Mouse (Mus musculus) lung, postnatal 36 days (tissue): ENCODE results near the gene 9230102O04Rik.

ENCODE experiments used
- DNase-seq: peaks from one replicate; pipeline ENCODE4 v3.0.0; 2022; ENCODE audit warnings: mixed read lengths

The 9230102O04Rik gene

GRCm38 (mm10) chr2:9888913-9889650 is at the start of gene 9230102O04Rik:
Gene 9230102O04Rik (minus strand): TSS chr2:9889540.
- no peak for DNase-seq

GRCm38 (mm10) chr2:9935965-9936364 is 46.6 kb upstream of the 9230102O04Rik start:
- DNase-seq, result no peak

GRCm38 (mm10) chr2:9926905-9927283 is 37.6 kb upstream of the 9230102O04Rik start:
- DNase-seq, result no peak

DNA sequence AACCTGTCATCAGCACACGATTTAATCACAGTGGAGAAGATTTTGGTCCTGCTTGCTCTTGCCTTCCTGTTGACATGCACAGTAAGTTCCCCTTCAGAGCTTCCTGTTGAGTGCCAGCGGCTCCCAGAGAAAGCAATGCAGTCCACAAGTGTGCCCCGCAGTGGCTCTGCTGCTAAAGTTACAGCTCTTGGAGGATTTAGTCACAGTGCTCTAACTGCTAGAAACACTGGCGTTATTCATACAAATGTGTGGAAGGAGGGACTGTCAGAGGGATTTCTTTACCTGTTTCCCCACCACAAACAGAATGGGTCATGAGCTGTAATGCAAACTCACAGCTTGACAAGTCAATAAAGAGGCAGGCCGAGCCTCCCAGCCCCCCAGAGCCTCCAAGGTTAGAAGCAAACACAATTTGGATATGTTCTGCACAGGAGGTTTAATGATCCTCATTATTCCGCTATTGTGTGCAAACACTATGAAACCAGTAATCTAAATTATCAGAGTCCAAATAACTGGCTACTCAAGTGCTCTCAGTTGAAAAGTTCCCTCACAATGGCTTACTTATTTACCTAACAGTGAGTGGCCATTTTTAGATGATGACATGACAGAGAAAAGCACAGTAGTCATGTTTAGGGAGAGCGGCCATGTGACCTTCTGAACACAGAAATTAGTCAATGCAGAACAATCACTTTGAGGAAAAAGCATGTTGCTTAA is 37.0 kb upstream of the 9230102O04Rik start:
- DNase-seq, result peak; percentile 3

GRCm38 (mm10) chr2:9918691-9919471 is 29.5 kb upstream of the 9230102O04Rik start:
- no peak for DNase-seq

GRCm38 (mm10) chr2:9917602-9918001 is 28.3 kb upstream of the 9230102O04Rik start:
- no peak for DNase-seq

DNA sequence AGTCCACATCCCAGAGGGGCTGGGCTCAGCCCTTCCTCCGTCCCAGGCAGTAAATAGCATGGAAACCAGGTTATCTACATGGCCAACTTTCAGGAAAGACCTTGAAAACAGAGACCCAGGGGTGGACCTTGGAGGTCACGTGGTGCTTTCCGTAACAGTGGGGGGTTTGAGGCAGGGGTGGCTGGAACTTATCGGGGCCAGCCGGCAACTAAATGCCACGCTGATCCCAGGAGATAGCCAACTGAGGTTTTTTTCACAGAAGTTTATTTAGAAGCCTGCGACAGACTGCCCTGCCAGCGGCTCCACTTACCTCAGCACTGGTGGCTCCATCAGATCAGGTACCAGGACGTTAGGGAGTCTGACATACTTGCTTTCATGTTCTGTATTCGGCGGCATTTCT is 16.7 kb upstream of the 9230102O04Rik start:
- DNase-seq, result no peak

- DNase-seq, result no peak
These were observed 14.7 kb upstream of the 9230102O04Rik start for GRCm38 (mm10) chr2:9903854-9904560.

DNA sequence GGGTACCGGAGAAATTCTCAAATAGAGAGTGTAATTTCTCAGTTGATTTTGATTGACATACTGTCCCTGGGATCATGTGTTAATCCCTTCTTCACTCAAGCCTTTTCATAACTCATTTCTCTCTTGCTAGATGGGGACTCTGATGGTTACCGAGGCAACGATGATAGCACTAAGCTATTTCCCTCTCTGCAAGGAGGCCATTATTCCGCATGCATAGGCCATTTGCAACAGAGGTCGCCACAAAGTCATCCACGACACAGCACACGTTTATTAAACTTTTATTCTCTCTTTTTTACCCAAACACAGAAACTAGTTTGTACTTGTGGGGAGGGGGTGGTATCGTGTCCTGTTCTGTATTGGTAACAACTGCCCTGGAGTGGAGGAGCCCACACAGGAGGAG is 8.5 kb upstream of the 9230102O04Rik start:
- no peak for DNase-seq

GRCm38 (mm10) chr2:9896097-9896770 is 6.9 kb upstream of the 9230102O04Rik start:
- no peak for DNase-seq

GRCm38 (mm10) chr2:9894836-9895593 is 5.7 kb upstream of the 9230102O04Rik start:
- DNase-seq, result no peak

DNA sequence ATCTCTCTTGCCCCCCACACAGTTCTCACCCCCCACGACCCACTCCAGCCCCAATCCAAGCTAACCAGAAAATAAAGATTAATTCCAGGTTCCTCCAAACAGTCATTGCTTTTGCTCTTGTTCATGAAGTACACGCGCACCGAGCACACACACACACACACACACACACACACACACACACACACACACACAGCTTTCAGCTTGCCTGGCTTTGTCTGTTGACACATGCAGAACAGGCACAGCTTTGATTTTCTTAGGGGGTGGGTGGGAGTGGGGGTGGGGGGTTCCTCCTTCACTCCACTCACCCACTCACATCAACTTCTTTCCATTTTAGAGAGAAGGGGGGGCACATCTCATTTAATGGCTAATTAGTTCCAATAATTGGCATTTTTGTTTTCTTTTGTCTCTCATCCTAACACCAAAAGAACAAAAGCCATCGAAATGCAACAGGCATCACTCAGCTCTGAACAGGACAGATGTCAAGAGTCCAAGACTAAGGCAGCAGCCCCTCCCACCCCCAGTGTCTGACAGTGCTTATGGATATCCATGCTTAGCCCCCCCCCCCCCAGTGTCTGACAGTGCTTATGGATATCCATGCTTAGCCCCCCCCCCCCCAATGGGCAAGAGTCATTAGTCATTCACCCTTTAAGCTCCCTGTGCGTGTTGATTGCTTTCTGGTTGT is 4.1 kb upstream of the 9230102O04Rik start:
- DNase-seq, result no peak

- no peak for DNase-seq
These were observed 3.2 kb upstream of the 9230102O04Rik start for GRCm38 (mm10) chr2:9892541-9892940.

DNA sequence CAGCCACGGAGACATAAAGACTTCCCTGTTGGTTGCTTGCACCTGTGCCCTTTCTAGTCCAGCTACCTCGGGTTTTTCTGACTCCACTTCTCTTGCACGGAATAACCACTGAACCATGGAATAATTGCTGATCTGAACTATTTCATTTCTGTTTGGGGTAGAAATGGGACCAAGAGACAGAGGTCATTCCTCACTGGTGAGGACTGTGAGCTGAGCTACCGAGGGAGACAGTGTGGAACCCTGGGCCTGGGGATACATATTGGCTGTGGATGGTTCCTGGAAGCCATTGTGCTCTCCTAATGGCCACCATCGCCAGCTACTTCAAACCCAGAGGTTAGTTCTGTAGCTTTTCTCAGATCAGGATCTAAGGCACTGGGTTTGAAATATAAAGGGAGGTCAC is 1.6 kb upstream of the 9230102O04Rik start:
- no peak for DNase-seq

GRCm38 (mm10) chr2:9890251-9890650 is 911 bp upstream of the 9230102O04Rik start:
- no peak for DNase-seq

DNA sequence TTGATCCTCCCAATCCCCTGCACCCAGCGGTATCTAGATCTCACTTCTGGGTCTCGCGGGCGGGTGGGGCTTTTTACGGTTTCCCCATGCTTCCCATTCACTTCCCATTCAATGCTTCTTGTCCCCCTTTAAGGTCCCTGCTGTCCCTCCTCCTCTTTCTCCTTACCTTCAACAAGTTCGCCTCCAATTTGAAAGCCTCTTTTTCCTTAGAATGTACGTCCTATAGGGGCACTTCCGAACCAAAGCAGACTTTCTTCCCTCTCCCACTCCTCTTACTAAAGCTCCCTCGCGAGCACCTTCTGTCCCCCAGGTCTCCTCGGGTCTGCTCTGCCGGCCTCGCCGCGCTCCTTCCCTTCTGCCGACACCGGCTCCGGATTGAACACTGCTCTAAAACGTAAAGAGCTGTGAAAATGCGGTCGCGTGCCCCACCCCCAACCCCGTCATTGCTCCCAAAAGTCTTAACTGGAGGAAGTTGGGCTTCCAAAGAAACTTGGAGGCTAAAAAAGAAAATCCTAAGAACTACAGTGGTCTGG is 377 bp upstream of the 9230102O04Rik start, which contains the start of gene Gata3:
Gene Gata3, minus strand, starts transcription at position 384 of the 533 bp plus-strand sequence.
- DNase-seq, result no peak

DNA sequence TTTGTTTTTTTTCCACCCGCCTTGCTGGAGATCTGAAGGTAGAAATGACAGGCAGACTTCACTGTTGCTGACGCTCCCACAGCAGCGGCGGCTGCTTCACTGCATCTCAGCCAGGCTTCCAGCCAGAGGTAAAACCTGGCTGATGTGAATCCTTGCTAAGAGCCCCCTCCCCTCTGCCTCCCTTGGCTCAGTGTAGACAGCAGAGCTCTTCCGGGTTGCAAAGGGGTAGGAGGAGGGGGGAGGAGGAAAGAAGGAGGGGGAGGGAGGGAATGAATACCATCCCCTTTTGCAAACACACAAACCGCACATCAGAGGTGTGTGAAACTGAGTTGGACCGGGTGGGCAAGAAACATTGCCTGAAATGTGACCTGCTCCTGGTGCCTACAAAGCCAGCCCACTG is 1.7 kb downstream of the 9230102O04Rik start:
- DNase-seq, result no peak

DNA sequence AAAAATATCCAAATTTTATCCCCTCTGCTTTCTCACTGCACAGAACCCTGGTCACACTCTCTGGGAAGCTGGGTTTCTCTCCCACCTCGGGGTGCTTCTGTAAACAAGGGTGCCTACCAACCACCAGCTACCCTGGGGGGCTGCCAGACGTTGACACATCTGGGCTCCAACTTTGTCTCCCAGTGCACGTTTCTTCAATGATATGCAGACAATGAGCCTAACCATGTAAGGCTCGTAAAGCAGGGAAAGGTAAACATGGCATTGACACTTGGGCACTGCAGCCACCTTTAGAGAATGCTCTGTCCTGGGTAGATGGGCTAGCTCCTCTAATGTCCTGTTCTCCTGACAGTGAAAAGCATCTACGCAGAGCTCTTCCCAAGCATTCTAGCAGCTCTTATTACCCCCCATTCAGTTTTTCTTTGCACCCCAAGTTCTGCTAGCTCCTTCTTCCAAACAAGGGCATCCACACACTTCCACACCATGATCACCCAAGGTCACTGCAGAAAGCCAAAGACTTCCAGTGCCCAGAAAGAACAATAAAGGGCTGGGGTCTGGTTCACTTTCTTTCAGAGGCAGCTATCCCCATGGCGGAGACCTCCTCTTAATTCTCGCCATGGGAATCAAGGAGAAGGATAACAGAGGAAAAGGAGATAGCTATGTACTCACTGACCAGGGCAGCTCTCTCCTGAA is 2.3 kb downstream of the 9230102O04Rik start:
- no peak for DNase-seq

- DNase-seq, result no peak
These were observed 3.3 kb downstream of the 9230102O04Rik start for GRCm38 (mm10) chr2:9886031-9886430.

DNA sequence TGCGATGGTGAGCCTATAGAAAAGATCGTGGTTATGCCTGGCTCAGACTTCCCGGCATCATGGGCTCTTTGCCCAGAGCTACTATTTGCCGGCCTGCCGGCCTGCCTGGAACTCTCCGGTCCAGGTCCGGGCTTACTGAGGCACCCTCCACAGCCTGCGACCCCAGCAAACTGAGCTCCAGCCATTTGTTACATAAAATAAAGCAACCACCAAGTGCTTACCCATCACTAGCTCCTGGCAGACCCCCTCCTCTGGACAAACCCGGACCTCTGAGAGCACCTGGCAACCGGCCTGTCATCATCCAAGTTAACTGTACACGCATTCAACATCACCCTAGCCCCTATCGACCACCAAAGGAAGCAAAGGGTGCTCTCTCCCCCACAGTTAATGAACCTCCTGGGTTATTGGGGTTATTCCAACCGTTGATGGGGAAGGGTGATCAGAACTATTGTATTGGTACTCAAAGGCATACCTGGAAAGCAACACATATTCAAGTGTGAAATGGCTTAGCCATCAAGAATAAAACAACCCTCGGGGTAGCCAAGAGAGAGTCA is 4.0 kb downstream of the 9230102O04Rik start:
- DNase-seq, result no peak
